Mouse (Mus musculus): ENCODE results near the gene Pik3r5. TPM values are rescaled to one million over a fixed set of nuclear protein-coding genes. Genes with fewer than 3 reads are reported as not detected.

The Pik3r5 gene
- polyA plus RNA-seq, 1 experiment from 2014 or later: 1.5 TPM

GRCm38 (mm10) chr11:68451282-68451735 is 19.4 kb downstream of the Pik3r5 start:
- H3K9me3 ChIP-seq (ENCODE audit: control insufficient read depth, low read length): no peaks in the 10 kb centered on the region
- WGBS: 46% methylated on average over 10 of the region's 10 CpGs
- H3K27me3 ChIP-seq (ENCODE audit: control insufficient read depth, insufficient read depth, low read length): no peaks in the 10 kb centered on the region
- no peak overlapping the region for H3K4me2 ChIP-seq (replicated peaks; ENCODE audit: low read depth, low read length)
- no peak for ATAC-seq (ENCODE audit: low FRiP score, low TSS enrichment)
- H3K4me3 ChIP-seq (ENCODE audit: low read length): no peak overlapping the region
- H3K27ac ChIP-seq (ENCODE audit: low read depth, low read length): no peak overlapping the region
- H3K36me3 ChIP-seq (ENCODE audit: control insufficient read depth, insufficient read depth, low read length): no peaks in the 10 kb centered on the region
- H3K4me1 ChIP-seq (ENCODE audit: control insufficient read depth, insufficient read depth, low read length): peaks cover 9% of the 10 kb centered on the region; the same call in 1 of the 2 replicates
- H3K9ac ChIP-seq (ENCODE audit: low read depth, low read length): no peak overlapping the region

GRCm38 (mm10) chr11:68451747-68452405 is 20.0 kb downstream of the Pik3r5 start:
- H3K27ac ChIP-seq (ENCODE audit: low read depth, low read length): no peak overlapping the region
- H3K4me3 ChIP-seq (ENCODE audit: low read length): no peak overlapping the region
- no peak overlapping the region for H3K9ac ChIP-seq (ENCODE audit: low read depth, low read length)
- H3K4me1 ChIP-seq (ENCODE audit: control insufficient read depth, insufficient read depth, low read length): peaks cover 9% of the 10 kb centered on the region; the same call in 1 of the 2 replicates
- no peaks in the 10 kb centered on the region for H3K36me3 ChIP-seq (ENCODE audit: control insufficient read depth, insufficient read depth, low read length)
- H3K9me3 ChIP-seq (ENCODE audit: control insufficient read depth, low read length): no peaks in the 10 kb centered on the region
- 65% methylated on average over 5 of the region's 5 CpGs for WGBS
- H3K4me2 ChIP-seq (replicated peaks; ENCODE audit: low read depth, low read length): no peak overlapping the region
- H3K27me3 ChIP-seq (ENCODE audit: control insufficient read depth, insufficient read depth, low read length): no peaks in the 10 kb centered on the region
- no peak for ATAC-seq (ENCODE audit: low FRiP score, low TSS enrichment)

- 96% methylated on average over 8 of the region's 8 CpGs for whole genome bisulfite sequencing
- Histone ChIP-seq H3K9ac (ENCODE audit: low read depth, low read length) (no peak overlapping the region), H3K9me3 (ENCODE audit: control insufficient read depth, low read length) (no peaks in the 10 kb centered on the region), H3K36me3 (ENCODE audit: control insufficient read depth, insufficient read depth, low read length) (no peaks in the 10 kb centered on the region), H3K27ac (ENCODE audit: low read depth, low read length) (no peak overlapping the region), H3K4me3 (ENCODE audit: low read length) (no peak overlapping the region), H3K4me1 (ENCODE audit: control insufficient read depth, insufficient read depth, low read length) (peaks cover 9% of the 10 kb centered on the region; the same call in 1 of the 2 replicates), H3K27me3 (ENCODE audit: control insufficient read depth, insufficient read depth, low read length) (no peaks in the 10 kb centered on the region), H3K4me2 (replicated peaks; ENCODE audit: low read depth, low read length) (no peak overlapping the region)
- ATAC-seq (ENCODE audit: low FRiP score, low TSS enrichment): no peak
Observed at GRCm38 (mm10) chr11:68452740-68453139, 20.8 kb downstream of the Pik3r5 start.

DNA sequence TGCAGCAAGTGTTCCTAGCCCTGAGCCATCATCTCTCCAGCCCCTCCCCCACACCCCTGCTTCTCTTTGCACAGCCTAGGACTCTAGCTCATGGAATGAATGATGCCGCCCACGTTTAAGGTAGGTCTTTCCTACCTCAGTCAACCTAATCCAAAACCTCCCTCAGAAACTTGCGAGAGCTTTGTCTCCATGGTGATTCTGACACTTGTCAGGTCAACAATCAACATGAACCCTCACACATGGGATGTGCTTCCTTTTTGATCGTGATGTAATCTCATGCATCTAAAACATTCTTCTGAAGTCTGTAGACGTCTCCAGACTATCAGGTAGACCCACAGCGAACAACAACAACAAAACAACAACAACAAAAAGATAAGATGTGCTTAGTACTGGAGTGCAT is 21.4 kb downstream of the Pik3r5 start:
- Histone ChIP-seq H3K9me3 (ENCODE audit: control insufficient read depth, low read length) (no peaks in the 10 kb centered on the region), H3K4me1 (ENCODE audit: control insufficient read depth, insufficient read depth, low read length) (peaks cover 9% of the 10 kb centered on the region; the same call in 1 of the 2 replicates), H3K27ac (ENCODE audit: low read depth, low read length) (no peak overlapping the region), H3K4me3 (ENCODE audit: low read length) (no peak overlapping the region), H3K36me3 (ENCODE audit: control insufficient read depth, insufficient read depth, low read length) (no peaks in the 10 kb centered on the region), H3K27me3 (ENCODE audit: control insufficient read depth, insufficient read depth, low read length) (no peaks in the 10 kb centered on the region), H3K9ac (ENCODE audit: low read depth, low read length) (no peak overlapping the region), H3K4me2 (replicated peaks; ENCODE audit: low read depth, low read length) (no peak overlapping the region)
- no peak for ATAC-seq (ENCODE audit: low FRiP score, low TSS enrichment)
- 67% methylated on average over 6 of the region's 6 CpGs for WGBS

DNA sequence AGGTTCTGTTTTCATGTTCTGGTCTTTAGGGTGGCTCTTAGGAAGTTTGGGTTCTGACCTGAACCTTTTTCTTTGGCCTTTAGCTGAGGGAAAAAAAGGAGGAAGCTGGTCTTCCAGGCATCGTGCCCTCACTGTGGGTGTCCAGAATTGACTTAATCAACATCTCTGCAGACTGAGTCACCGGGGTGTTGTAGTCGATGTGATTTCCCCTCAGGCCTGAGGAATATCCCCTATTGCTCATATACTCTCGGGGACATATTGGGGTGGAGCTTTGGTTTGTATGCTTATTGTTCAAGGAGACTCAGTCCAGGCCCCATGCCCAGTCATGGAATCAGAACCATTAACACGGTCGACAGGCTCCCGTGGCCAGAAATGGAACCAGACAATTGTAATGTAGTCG is 26.2 kb downstream of the Pik3r5 start:
- Histone ChIP-seq H3K9ac (ENCODE audit: low read depth, low read length) (no peak overlapping the region), H3K9me3 (ENCODE audit: control insufficient read depth, low read length) (no peaks in the 10 kb centered on the region), H3K27ac (ENCODE audit: low read depth, low read length) (no peak overlapping the region), H3K4me2 (replicated peaks; ENCODE audit: low read depth, low read length) (no peak overlapping the region), H3K4me1 (ENCODE audit: control insufficient read depth, insufficient read depth, low read length) (no peaks in the 10 kb centered on the region), H3K27me3 (ENCODE audit: control insufficient read depth, insufficient read depth, low read length) (no peaks in the 10 kb centered on the region), H3K36me3 (ENCODE audit: control insufficient read depth, insufficient read depth, low read length) (no peaks in the 10 kb centered on the region), H3K4me3 (ENCODE audit: low read length) (no peak overlapping the region)
- WGBS: 83% methylated on average over 8 of the region's 8 CpGs
- ATAC-seq (ENCODE audit: low FRiP score, low TSS enrichment): no peak

- Histone ChIP-seq H3K4me3 (ENCODE audit: low read length) (no peak overlapping the region), H3K9ac (ENCODE audit: low read depth, low read length) (no peak overlapping the region), H3K4me1 (ENCODE audit: control insufficient read depth, insufficient read depth, low read length) (no peaks in the 10 kb centered on the region), H3K4me2 (replicated peaks; ENCODE audit: low read depth, low read length) (no peak overlapping the region), H3K36me3 (ENCODE audit: control insufficient read depth, insufficient read depth, low read length) (no peaks in the 10 kb centered on the region), H3K9me3 (ENCODE audit: control insufficient read depth, low read length) (no peaks in the 10 kb centered on the region), H3K27me3 (ENCODE audit: control insufficient read depth, insufficient read depth, low read length) (no peaks in the 10 kb centered on the region), H3K27ac (ENCODE audit: low read depth, low read length) (no peak overlapping the region)
- 82% methylated on average over 5 of the region's 5 CpGs for WGBS
- ATAC-seq (ENCODE audit: low FRiP score, low TSS enrichment): no peak
Observed at GRCm38 (mm10) chr11:68459021-68459420, 27.1 kb downstream of the Pik3r5 start.

GRCm38 (mm10) chr11:68459486-68459885 is 27.6 kb downstream of the Pik3r5 start:
- no peaks in the 10 kb centered on the region for H3K27me3 ChIP-seq (ENCODE audit: control insufficient read depth, insufficient read depth, low read length)
- ATAC-seq (ENCODE audit: low FRiP score, low TSS enrichment): no peak
- H3K27ac ChIP-seq (ENCODE audit: low read depth, low read length): no peak overlapping the region
- H3K9me3 ChIP-seq (ENCODE audit: control insufficient read depth, low read length): no peaks in the 10 kb centered on the region
- 81% methylated on average over 5 of the region's 5 CpGs for WGBS
- H3K4me1 ChIP-seq (ENCODE audit: control insufficient read depth, insufficient read depth, low read length): no peaks in the 10 kb centered on the region
- no peak overlapping the region for H3K9ac ChIP-seq (ENCODE audit: low read depth, low read length)
- no peak overlapping the region for H3K4me3 ChIP-seq (ENCODE audit: low read length)
- no peaks in the 10 kb centered on the region for H3K36me3 ChIP-seq (ENCODE audit: control insufficient read depth, insufficient read depth, low read length)
- H3K4me2 ChIP-seq (replicated peaks; ENCODE audit: low read depth, low read length): no peak overlapping the region

GRCm38 (mm10) chr11:68462716-68463115 is 30.8 kb downstream of the Pik3r5 start:
- 80% methylated on average over 3 of the region's 3 CpGs for WGBS
- Histone ChIP-seq H3K9me3 (ENCODE audit: control insufficient read depth, low read length) (no peaks in the 10 kb centered on the region), H3K4me3 (ENCODE audit: low read length) (no peak overlapping the region), H3K36me3 (ENCODE audit: control insufficient read depth, insufficient read depth, low read length) (no peaks in the 10 kb centered on the region), H3K9ac (ENCODE audit: low read depth, low read length) (no peak overlapping the region), H3K27ac (ENCODE audit: low read depth, low read length) (no peak overlapping the region), H3K27me3 (ENCODE audit: control insufficient read depth, insufficient read depth, low read length) (no peaks in the 10 kb centered on the region), H3K4me2 (replicated peaks; ENCODE audit: low read depth, low read length) (no peak overlapping the region), H3K4me1 (ENCODE audit: control insufficient read depth, insufficient read depth, low read length) (no peaks in the 10 kb centered on the region)
- ATAC-seq (ENCODE audit: low FRiP score, low TSS enrichment): no peak

DNA sequence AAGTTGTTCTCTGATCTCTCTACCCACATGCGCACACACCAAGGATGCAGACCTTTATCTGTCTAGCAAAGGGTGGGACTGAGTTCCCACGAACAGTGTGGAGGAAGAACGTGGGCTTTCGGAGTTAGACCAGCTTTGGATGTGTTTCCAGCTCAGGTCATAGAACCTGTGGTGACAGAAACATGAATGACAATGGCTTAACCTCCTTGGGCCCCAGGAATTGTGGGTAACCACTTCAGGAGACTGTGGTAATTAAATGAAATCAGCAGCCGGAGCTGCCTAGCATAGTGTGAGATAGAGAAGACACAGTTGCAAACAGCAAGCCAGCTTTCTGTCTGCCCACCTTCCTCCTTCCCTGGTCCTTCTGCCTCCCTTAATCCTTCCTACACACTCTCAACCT is 32.3 kb downstream of the Pik3r5 start:
- no peak overlapping the region for H3K4me2 ChIP-seq (replicated peaks; ENCODE audit: low read depth, low read length)
- no peaks in the 10 kb centered on the region for H3K9me3 ChIP-seq (ENCODE audit: control insufficient read depth, low read length)
- 85% methylated on average over 5 of the region's 5 CpGs for WGBS
- no peak overlapping the region for H3K4me3 ChIP-seq (ENCODE audit: low read length)
- no peak overlapping the region for H3K27ac ChIP-seq (ENCODE audit: low read depth, low read length)
- no peak overlapping the region for H3K9ac ChIP-seq (ENCODE audit: low read depth, low read length)
- H3K36me3 ChIP-seq (ENCODE audit: control insufficient read depth, insufficient read depth, low read length): no peaks in the 10 kb centered on the region
- no peaks in the 10 kb centered on the region for H3K27me3 ChIP-seq (ENCODE audit: control insufficient read depth, insufficient read depth, low read length)
- H3K4me1 ChIP-seq (ENCODE audit: control insufficient read depth, insufficient read depth, low read length): no peaks in the 10 kb centered on the region
- no peak for ATAC-seq (ENCODE audit: low FRiP score, low TSS enrichment)
